Mouse (Mus musculus) kidney, embryonic 14.5 days (tissue): Measurements from ENCODE around the gene Mslnl. TPM values are rescaled to one million over a fixed set of nuclear protein-coding genes. Genes with fewer than 3 reads are reported as not detected.
A peak's percentile ranks its signal among the peaks of the same experiment; 100 is the strongest.

Experiments
- ATAC-seq: fragments of 200-750 bp; cut with Nextera tagmentation; 2 replicates; pipeline ENCODE4 v1.8.0; 2017; ENCODE audit warnings: moderate number of reproducible peaks, mild to moderate bottlenecking, moderate TSS enrichment, moderate library complexity; ENCODE audit not compliant: low FRiP score, low TSS enrichment
- H3K27ac ChIP-seq: fragments of 300-500 bp; sonication (generic); 2 replicates; pipeline ENCODE4 v1.5.1; 2014; ENCODE audit warnings: low read depth, mild to moderate bottlenecking, low read length, moderate library complexity, mixed read lengths
- H3K27me3 ChIP-seq: fragments of 300-500 bp; sonication (generic); 2 replicates; pipeline ENCODE4 v1.6.1; 2014; ENCODE audit warnings: mild to moderate bottlenecking, low read length; ENCODE audit not compliant: control insufficient read depth, insufficient read depth
- H3K36me3 ChIP-seq: fragments of 300-500 bp; sonication (generic); 2 replicates; pipeline ENCODE4 v1.6.1; 2014; ENCODE audit warnings: low read length, mixed read lengths; ENCODE audit not compliant: control insufficient read depth, insufficient read depth
- H3K4me1 ChIP-seq: fragments of 300-500 bp; sonication (generic); 2 replicates; pipeline ENCODE4 v1.6.1; 2014; ENCODE audit warnings: low read length, mixed read lengths; ENCODE audit not compliant: control insufficient read depth, insufficient read depth
- H3K4me2 ChIP-seq: fragments of 300-500 bp; sonication (generic); replicated peaks from 2 replicates; pipeline ENCODE4 v1.6.1; 2014; ENCODE audit warnings: low read depth, mild to moderate bottlenecking, low read length
- H3K4me3 ChIP-seq: fragments of 300-500 bp; sonication (generic); 2 replicates; pipeline ENCODE4 v1.5.1; 2014; ENCODE audit warnings: mild to moderate bottlenecking, low read length
- H3K9ac ChIP-seq: fragments of 300-500 bp; sonication (generic); 2 replicates; pipeline ENCODE4 v1.6.1; 2014; ENCODE audit warnings: low read depth, mild to moderate bottlenecking, low read length, moderate library complexity
- H3K9me3 ChIP-seq: fragments of 300-500 bp; sonication (generic); 2 replicates; pipeline ENCODE4 v1.6.1; 2016; ENCODE audit warnings: low read length; ENCODE audit not compliant: control insufficient read depth
- WGBS: fragments of 180-500 bp; shearing (Covaris S2); extraction: QIAGEN DNeasy Blood & Tissue Kit; methylation state at CpG from one replicate; pipeline ENCODE4 v1.1.7; 2014; 5-methylcytosine and 5-hydroxymethylcytosine counted together
- polyA plus RNA-seq: library from polyadenylated mRNA; unstranded; fragments of >200 nt; fragmentation: Nextera tagmentation; extraction: Ambion mirVana; gene quantifications from 2 replicates; pipeline ENCODE4 v1.2.1, GENCODE M21; 2014

The Mslnl gene
- polyA plus RNA-seq, 1 experiment from 2014 or later = not detected

GRCm38 (mm10) chr17:25769331-25769730 lies 33.5 kb downstream of the Mslnl start:
- Histone ChIP-seq H3K27me3 (no peaks in the 10 kb centered on the region), H3K9ac (no peak overlapping the region), H3K36me3 (no peaks in the 10 kb centered on the region), H3K4me1 (peaks cover 3% of the 10 kb centered on the region), H3K4me2 (no peak overlapping the region), H3K4me3 (no peak overlapping the region), H3K27ac (no peak overlapping the region), H3K9me3 (no peaks in the 10 kb centered on the region)
- 51% methylated on average over 9 of the region's 9 CpGs for WGBS
- no peak for ATAC-seq

GRCm38 (mm10) chr17:25773549-25774120 lies 37.8 kb downstream of the Mslnl start, which contains the start of gene Narfl:
TSS of gene Narfl (plus strand) at chr17:25773776.
- H3K4me2 ChIP-seq = peak within 1 kb of the TSS; percentile 75
- ATAC-seq = peak; percentile 88
- under 1% methylated on average over 37 of the region's 37 CpGs for WGBS
- H3K27me3 ChIP-seq = no peaks in the 10 kb centered on the region
- H3K9me3 ChIP-seq = no peaks in the 10 kb centered on the region
- H3K36me3 ChIP-seq = peaks cover 15% of the 10 kb centered on the region; the same call in 1 of the 2 replicates
- peak within 1 kb of the TSS; percentile 80 for H3K9ac ChIP-seq
- no peak within 1 kb of the TSS for H3K27ac ChIP-seq
- peaks cover 6% of the 10 kb centered on the region for H3K4me1 ChIP-seq
- peak within 1 kb of the TSS; percentile 75 for H3K4me3 ChIP-seq

GRCm38 (mm10) chr17:25775318-25776062 lies 39.6 kb downstream of the Mslnl start:
- Histone ChIP-seq H3K27ac (no peak overlapping the region), H3K9ac (peak overlapping the region; percentile 4; the same call in 1 of the 2 replicates), H3K4me1 (peaks cover 6% of the 10 kb centered on the region), H3K4me3 (no peak overlapping the region), H3K9me3 (no peaks in the 10 kb centered on the region), H3K4me2 (no peak overlapping the region), H3K27me3 (no peaks in the 10 kb centered on the region), H3K36me3 (peaks cover 21% of the 10 kb centered on the region; the same call in 1 of the 2 replicates)
- no peak for ATAC-seq
- 75% methylated on average over 10 of the region's 10 CpGs for WGBS

GRCm38 (mm10) chr17:25777948-25778347 lies 42.1 kb downstream of the Mslnl start:
- H3K36me3 ChIP-seq = peaks cover 44% of the 10 kb centered on the region

GRCm38 (mm10) chr17:25781339-25781738 lies 45.5 kb downstream of the Mslnl start:
- Histone ChIP-seq H3K4me1 (peaks cover 12% of the 10 kb centered on the region), H3K36me3 (peaks cover 54% of the 10 kb centered on the region)

More at GRCm38 (mm10) chr17:25777948-25778347, 42.1 kb downstream of the Mslnl start:
- no peak overlapping the region for H3K4me2 ChIP-seq
- 91% methylated on average over 5 of the region's 5 CpGs for WGBS
- no peak overlapping the region for H3K4me3 ChIP-seq
- H3K27me3 ChIP-seq = no peaks in the 10 kb centered on the region
- H3K9me3 ChIP-seq = no peaks in the 10 kb centered on the region
- H3K27ac ChIP-seq = no peak overlapping the region
- H3K4me1 ChIP-seq = peaks cover 6% of the 10 kb centered on the region
- no peak for ATAC-seq
- no peak overlapping the region for H3K9ac ChIP-seq

GRCm38 (mm10) chr17:25783086-25783485 lies 47.2 kb downstream of the Mslnl start:
- Histone ChIP-seq H3K4me2 (no peak overlapping the region), H3K27ac (no peak overlapping the region), H3K27me3 (no peaks in the 10 kb centered on the region), H3K9ac (no peak overlapping the region), H3K4me3 (no peak overlapping the region), H3K36me3 (peaks cover 52% of the 10 kb centered on the region), H3K4me1 (peaks cover 12% of the 10 kb centered on the region), H3K9me3 (no peaks in the 10 kb centered on the region)
- no peak for ATAC-seq
- WGBS = 93% methylated on average over 7 of the region's 7 CpGs

More at GRCm38 (mm10) chr17:25781339-25781738, 45.5 kb downstream of the Mslnl start:
- H3K9me3 ChIP-seq = no peaks in the 10 kb centered on the region
- no peak overlapping the region for H3K27ac ChIP-seq
- WGBS = 80% methylated on average over 6 of the region's 6 CpGs
- no peaks in the 10 kb centered on the region for H3K27me3 ChIP-seq
- no peak for ATAC-seq
- H3K4me2 ChIP-seq = no peak overlapping the region
- H3K4me3 ChIP-seq = no peak overlapping the region
- H3K9ac ChIP-seq = no peak overlapping the region

GRCm38 (mm10) chr17:25783861-25784574 lies 48.2 kb downstream of the Mslnl start:
- Histone ChIP-seq H3K9ac (peak overlapping the region; percentile 65; the same call in 1 of the 2 replicates), H3K36me3 (peaks cover 47% of the 10 kb centered on the region), H3K4me3 (peak overlapping the region; percentile 58), H3K4me1 (peaks cover 12% of the 10 kb centered on the region), H3K27ac (no peak overlapping the region), H3K9me3 (no peaks in the 10 kb centered on the region), H3K4me2 (peak overlapping the region; percentile 57), H3K27me3 (no peaks in the 10 kb centered on the region)
- 0 out of 2 replicates have a peak, but pooled peaks have one; percentile 10 for ATAC-seq
- 75% methylated on average over 15 of the region's 15 CpGs for WGBS

- peaks cover 52% of the 10 kb centered on the region for H3K36me3 ChIP-seq
- ATAC-seq = peak; percentile 89
These were observed 49.5 kb downstream of the Mslnl start, which contains the start of gene Haghl for GRCm38 (mm10) chr17:25785281-25785745. TSS of gene Haghl (minus strand) at chr17:25785673.

More at GRCm38 (mm10) chr17:25785281-25785745, 49.5 kb downstream of the Mslnl start, which contains the start of gene Haghl:
- no peaks in the 10 kb centered on the region for H3K9me3 ChIP-seq
- peak within 1 kb of the TSS; percentile 65 for H3K9ac ChIP-seq
- H3K27ac ChIP-seq = peak within 1 kb of the TSS; percentile 65; the same call in 1 of the 2 replicates
- no peaks in the 10 kb centered on the region for H3K27me3 ChIP-seq
- under 1% methylated on average over 23 of the region's 23 CpGs for WGBS
- H3K4me1 ChIP-seq = peaks cover 12% of the 10 kb centered on the region
- peak within 1 kb of the TSS; percentile 58 for H3K4me3 ChIP-seq
- H3K4me2 ChIP-seq = peak within 1 kb of the TSS; percentile 57
